ENCODE assay signal across 8 mouse cellular contexts in the genomic region with DNA sequence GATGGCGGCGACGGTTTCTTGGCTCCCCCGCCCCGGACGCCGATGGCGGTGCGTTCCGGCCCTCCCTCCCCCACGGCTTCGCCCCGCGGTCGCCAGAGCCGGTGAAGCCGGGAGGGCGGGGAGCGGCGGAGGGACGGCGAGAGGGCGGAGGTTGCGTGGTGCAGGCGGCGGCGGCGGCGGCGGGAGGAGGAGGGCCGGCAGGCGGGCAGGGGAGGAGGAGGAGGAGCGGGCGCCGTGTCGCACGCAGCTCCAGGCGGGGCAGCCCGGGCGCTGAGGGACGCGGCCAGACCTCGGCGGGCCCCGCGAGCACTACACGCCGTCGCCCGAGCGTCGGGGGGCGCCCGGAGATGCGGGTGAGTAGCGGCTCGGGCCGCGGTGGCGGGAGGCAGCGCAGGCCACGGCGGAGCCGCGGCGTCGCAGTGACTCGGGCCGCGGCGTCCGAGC. TPM values are rescaled to one million over a fixed set of nuclear protein-coding genes. Genes with fewer than 3 reads are reported as not detected.
DNase-seq lines count a peak whose midpoint lies in the region; ATAC-seq and TF ChIP-seq lines count a peak whose summit lies in the region.

No protein-coding gene starts in this region.

- H3K36me3 ChIP-seq in embryonic facial prominence, embryonic 12.5 days = no peaks in the 10 kb centered on the region
- no peaks in the 10 kb centered on the region for H3K36me3 ChIP-seq in limb, embryonic 14.5 days (ENCODE audit: control insufficient read depth, insufficient read depth, low read length)
- no peaks in the 10 kb centered on the region for H3K36me3 ChIP-seq in midbrain, embryonic 16.5 days (ENCODE audit: control insufficient read depth, insufficient read depth, low read length)

- H3K27me3 ChIP-seq in embryonic facial prominence, embryonic 12.5 days = no peaks in the 10 kb centered on the region
- H3K27me3 ChIP-seq in limb, embryonic 14.5 days (ENCODE audit: control insufficient read depth, insufficient read depth, low read length) = no peaks in the 10 kb centered on the region
- no peaks in the 10 kb centered on the region for H3K27me3 ChIP-seq in midbrain, embryonic 16.5 days (ENCODE audit: control insufficient read depth, insufficient read depth, low read depth, low read length)

- peak overlapping the region; percentile 88 for H3K4me3 ChIP-seq in embryonic facial prominence, embryonic 12.5 days
- H3K4me3 ChIP-seq in limb, embryonic 14.5 days (replicated peaks; ENCODE audit: low read length) = peak overlapping the region; percentile 97
- peak overlapping the region; percentile 98 for H3K4me3 ChIP-seq in midbrain, embryonic 16.5 days (ENCODE audit: low read depth, low read length)

- H3K9ac ChIP-seq in embryonic facial prominence, embryonic 12.5 days = peak overlapping the region; percentile 99
- peak overlapping the region; percentile 99 for H3K9ac ChIP-seq in limb, embryonic 14.5 days (ENCODE audit: low read depth, low read length, severe bottlenecking)
- peak overlapping the region; percentile 100 for H3K9ac ChIP-seq in midbrain, embryonic 16.5 days (ENCODE audit: low read depth, low read length)

- TF ChIP-seq POLR2A in limb, embryonic 14.5 days (IDR thresholded peaks at IDR 0.05; ENCODE audit: borderline replicate concordance, extremely low read depth, insufficient read depth, insufficient read length) = no peak

- peak overlapping the region; percentile 98 for H3K27ac ChIP-seq in embryonic facial prominence, embryonic 12.5 days
- peak overlapping the region; percentile 99 for H3K27ac ChIP-seq in limb, embryonic 14.5 days (replicated peaks; ENCODE audit: low read depth, low read length)
- H3K27ac ChIP-seq in midbrain, embryonic 16.5 days (ENCODE audit: low read length) = peak overlapping the region; percentile 97

- DNase-seq in right cerebral cortex, adult 18-20 months = peak; percentile 73
- no peak for DNase-seq in right cerebral cortex, postnatal 25 days
- peak; percentile 65 for DNase-seq in heart, adult 8-10 months (ENCODE audit: low spot score)
- peak; percentile 82 for DNase-seq in kidney, adult 9 months
- peak; percentile 44 for DNase-seq in limb, embryonic 14.5 days (ENCODE audit: low spot score)
- DNase-seq in spleen, postnatal 10 days (ENCODE audit: low spot score in 2 of 2) = peak; percentile 83 to 87

- H3K4me1 ChIP-seq in embryonic facial prominence, embryonic 12.5 days = peaks cover 7% of the 10 kb centered on the region
- H3K4me1 ChIP-seq in limb, embryonic 14.5 days (ENCODE audit: control insufficient read depth, insufficient read depth, low read length) = peaks cover 10% of the 10 kb centered on the region
- H3K4me1 ChIP-seq in midbrain, embryonic 16.5 days (ENCODE audit: control insufficient read depth, insufficient read depth, low read length) = peaks cover 29% of the 10 kb centered on the region

- no peaks in the 10 kb centered on the region for H3K9me3 ChIP-seq in embryonic facial prominence, embryonic 12.5 days
- no peaks in the 10 kb centered on the region for H3K9me3 ChIP-seq in limb, embryonic 14.5 days (ENCODE audit: control insufficient read depth, low read length)
- H3K9me3 ChIP-seq in midbrain, embryonic 16.5 days (replicated peaks; ENCODE audit: control insufficient read depth, low read length, poor library complexity, severe bottlenecking) = no peaks in the 10 kb centered on the region

- peak; percentile 91 for ATAC-seq in embryonic facial prominence, embryonic 12.5 days (ENCODE audit: insufficient number of reproducible peaks, insufficient read depth, low FRiP score, low TSS enrichment)
- peak; percentile 86 for ATAC-seq in limb, embryonic 14.5 days (ENCODE audit: low FRiP score, low read depth)
- ATAC-seq in midbrain, embryonic 16.5 days = peak; percentile 93

- WGBS in embryonic facial prominence, embryonic 12.5 days = under 1% methylated on average over 35 of the region's 72 CpGs
- 17% methylated on average over 16 of the region's 72 CpGs for WGBS in limb, embryonic 14.5 days
- under 1% methylated on average over 32 of the region's 72 CpGs for WGBS in midbrain, embryonic 16.5 days

- H3K4me2 ChIP-seq in embryonic facial prominence, embryonic 12.5 days (replicated peaks) = peak overlapping the region; percentile 61
- peak overlapping the region; percentile 84 for H3K4me2 ChIP-seq in limb, embryonic 14.5 days (replicated peaks; ENCODE audit: low read depth, low read length, severe bottlenecking)
- peak overlapping the region; percentile 95 for H3K4me2 ChIP-seq in midbrain, embryonic 16.5 days (ENCODE audit: low read length)

RNA-seq across cellular contexts. Expression of a gene that starts 1.0 kb away (rescaled TPM):
- polyA plus RNA-seq in embryonic facial prominence, embryonic 12.5 days (2016; fragmentation: Nextera tagmentation; extraction: Ambion mirVana) = 149 and 167 TPM in 2 replicates
- total RNA-seq in heart, adult 8-10 months (2022) = 10 to 100 TPM; 57.7 to 67.0 (median 61.7) TPM
- 83.3 and 104 TPM in 2 replicates for polyA plus RNA-seq in limb, embryonic 14.5 days (2012; rRNA removed)
- 125 and 134 TPM in 2 replicates for polyA plus RNA-seq in limb, embryonic 14.5 days (2014; fragmentation: Nextera tagmentation; extraction: Ambion mirVana)
- polyA plus RNA-seq in midbrain, embryonic 16.5 days (2015; fragmentation: Nextera tagmentation; extraction: Ambion mirVana) = 129 and 130 TPM in 2 replicates
